Mouse (Mus musculus): Measurements from ENCODE around the gene Timd2. TPM values are rescaled to one million over a fixed set of nuclear protein-coding genes. Genes with fewer than 3 reads are reported as not detected.
A peak's percentile ranks its signal among the peaks of the same experiment; 100 is the strongest.
"Not testable (repeated sequence)": the region's sequence is repeated elsewhere in the genome, so short reads cannot be mapped to it uniquely, and the experiment has no call there.

Gene Timd2
- not detected in 2 replicates for polyA plus RNA-seq (2012; rRNA removed)

GRCm38 (mm10) chr11:46706664-46707356 is at the start of gene Timd2:
TSS of gene Timd2 (minus strand) at chr11:46707061.
- no peak for DNase-seq (ENCODE audit: extremely low spot score in 1 of 2, low spot score in 1 of 2)

GRCm38 (mm10) chr11:46755714-46756113 is 48.9 kb upstream of the Timd2 start:
- not testable (repeated sequence) for DNase-seq (ENCODE audit: extremely low spot score in 1 of 2, low spot score in 1 of 2)

DNA sequence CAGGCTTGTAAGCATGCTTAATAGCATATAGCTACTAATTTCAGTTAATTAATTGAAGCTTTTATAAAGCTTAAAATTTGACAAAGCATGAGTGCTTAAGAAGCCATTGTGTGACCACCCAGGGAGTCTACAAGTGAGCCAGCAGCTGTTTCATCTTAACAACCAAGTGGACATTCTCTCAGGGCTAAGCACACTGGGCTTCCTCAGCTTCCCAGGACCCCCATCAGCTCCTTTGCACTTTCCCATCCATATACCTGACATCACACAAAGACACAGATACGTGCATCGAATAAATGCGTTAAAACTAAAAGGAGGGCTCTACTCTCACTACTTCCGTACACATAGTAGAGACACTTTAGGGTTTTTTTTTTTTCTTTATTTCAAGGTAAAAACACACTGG is 47.8 kb upstream of the Timd2 start:
- no peak for DNase-seq (ENCODE audit: extremely low spot score in 1 of 2, low spot score in 1 of 2)

DNA sequence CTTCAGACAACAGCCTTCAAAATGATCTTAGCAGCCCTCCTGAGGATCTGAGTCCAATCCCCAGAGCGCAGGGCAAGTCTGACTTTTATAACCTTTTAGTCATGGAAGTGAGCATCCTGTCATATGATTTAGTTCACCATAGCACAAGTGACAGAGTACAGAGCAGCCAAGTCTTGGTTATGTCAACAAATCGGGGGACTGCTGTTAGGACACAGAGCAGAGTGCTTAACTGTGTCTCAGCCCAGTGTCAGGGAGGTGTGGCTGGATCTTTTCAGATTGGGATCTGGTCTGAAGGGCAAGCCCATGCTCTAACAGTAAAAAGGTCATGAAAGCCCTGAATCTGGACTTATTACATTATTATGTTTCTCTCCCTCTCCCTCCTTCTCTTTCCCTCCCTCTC is 46.8 kb upstream of the Timd2 start:
- DNase-seq (ENCODE audit: extremely low spot score in 1 of 2, low spot score in 1 of 2): no peak

- no peak for DNase-seq (ENCODE audit: extremely low spot score in 1 of 2, low spot score in 1 of 2)
These were observed 41.1 kb upstream of the Timd2 start for GRCm38 (mm10) chr11:46747996-46748395.

GRCm38 (mm10) chr11:46741716-46742115 is 34.9 kb upstream of the Timd2 start:
- DNase-seq (ENCODE audit: extremely low spot score in 1 of 2, low spot score in 1 of 2): no peak

DNA sequence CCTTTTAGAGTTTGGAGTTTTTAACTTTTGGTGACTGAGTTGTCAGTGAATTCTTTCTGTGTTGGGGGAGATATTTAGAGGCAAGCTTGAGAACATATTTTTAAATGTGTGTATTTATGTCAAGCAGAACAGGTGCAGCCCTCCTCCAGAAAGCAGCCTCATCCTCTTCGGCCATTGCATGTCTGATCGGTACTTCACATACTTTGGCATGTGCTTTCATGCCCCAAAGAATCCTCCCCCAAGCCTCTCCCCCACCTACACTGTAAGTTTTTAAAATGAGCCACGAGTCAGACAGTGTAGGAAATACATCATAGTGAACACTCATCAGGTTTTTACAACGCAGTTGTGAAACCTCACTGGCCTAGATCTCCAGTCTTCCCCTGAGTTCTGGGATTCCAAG is 34.0 kb upstream of the Timd2 start:
- DNase-seq (ENCODE audit: extremely low spot score in 1 of 2, low spot score in 1 of 2): no peak

GRCm38 (mm10) chr11:46739501-46739900 is 32.6 kb upstream of the Timd2 start:
- no peak for DNase-seq (ENCODE audit: extremely low spot score in 1 of 2, low spot score in 1 of 2)

DNA sequence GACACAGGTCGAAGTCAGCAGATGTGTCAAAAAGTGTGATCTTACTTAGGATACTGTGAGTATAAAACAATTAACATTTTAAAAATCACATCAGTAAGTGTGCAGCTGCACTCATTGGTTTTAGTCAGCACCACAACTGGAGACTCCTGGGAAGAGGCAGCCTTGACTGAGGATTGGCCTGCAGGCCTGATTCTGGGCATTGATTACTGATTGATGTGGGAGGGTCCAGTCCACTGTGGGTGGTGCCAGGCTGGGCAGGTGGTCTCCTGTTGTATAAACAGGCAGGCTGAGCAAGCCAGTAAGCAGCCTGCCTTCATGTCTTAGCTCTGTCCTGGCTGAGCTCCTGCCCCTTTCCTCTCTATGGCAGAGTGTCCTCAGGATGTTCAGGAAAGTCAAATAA is 28.2 kb upstream of the Timd2 start, which contains the start of gene Havcr1:
Havcr1 (plus strand) TSS at position 5 of the 400 bp plus-strand sequence.
- not testable (repeated sequence) for DNase-seq (ENCODE audit: extremely low spot score in 1 of 2, low spot score in 1 of 2)

DNA sequence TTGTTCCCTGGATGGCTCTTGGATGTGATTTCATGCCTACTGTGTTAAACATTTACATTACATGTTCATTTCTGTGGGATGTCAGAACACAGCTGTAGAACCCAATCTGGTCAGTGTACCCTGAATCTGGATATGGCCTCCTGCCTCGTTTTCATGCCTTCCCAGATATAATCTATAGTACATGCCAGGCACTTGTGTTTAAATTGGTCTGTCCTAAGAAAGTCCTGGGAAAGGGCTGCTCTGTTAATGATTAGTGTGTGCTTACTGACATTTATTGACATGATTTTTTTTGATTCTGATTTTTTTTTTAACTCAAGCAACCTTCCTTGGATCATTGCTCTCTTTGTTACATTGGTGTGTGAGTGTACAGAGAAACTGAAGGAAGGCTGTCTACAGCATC is 27.8 kb upstream of the Timd2 start:
- DNase-seq (ENCODE audit: extremely low spot score in 1 of 2, low spot score in 1 of 2): no peak

- peak in 1 of 2 experiments; percentile 50 for DNase-seq (ENCODE audit: extremely low spot score in 1 of 2, low spot score in 1 of 2)
These were observed 26.5 kb upstream of the Timd2 start for GRCm38 (mm10) chr11:46733242-46733789.

GRCm38 (mm10) chr11:46731541-46732070 is 24.7 kb upstream of the Timd2 start:
- DNase-seq (ENCODE audit: extremely low spot score in 1 of 2, low spot score in 1 of 2): no peak

DNA sequence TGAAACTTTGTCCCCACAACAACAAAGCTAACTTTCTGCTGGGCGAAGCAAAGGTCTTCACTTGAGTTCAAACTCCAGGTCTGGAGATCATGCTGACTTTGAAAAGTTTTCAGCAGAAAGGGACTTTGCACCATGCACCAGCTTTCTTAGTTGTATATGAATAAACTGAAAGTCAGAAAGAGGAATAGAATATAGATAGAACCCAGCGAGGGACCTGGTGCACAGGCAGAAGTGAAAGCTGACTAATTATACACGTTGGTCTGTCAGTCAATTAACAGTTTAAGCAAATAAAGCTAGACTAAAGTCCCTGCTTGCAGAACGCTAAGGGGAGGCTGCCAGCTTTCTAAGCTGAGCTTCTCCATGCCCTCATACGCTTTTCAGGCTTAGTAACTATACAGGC is 8.0 kb downstream of the Timd2 start:
- no peak for DNase-seq (ENCODE audit: extremely low spot score in 1 of 2, low spot score in 1 of 2)

DNA sequence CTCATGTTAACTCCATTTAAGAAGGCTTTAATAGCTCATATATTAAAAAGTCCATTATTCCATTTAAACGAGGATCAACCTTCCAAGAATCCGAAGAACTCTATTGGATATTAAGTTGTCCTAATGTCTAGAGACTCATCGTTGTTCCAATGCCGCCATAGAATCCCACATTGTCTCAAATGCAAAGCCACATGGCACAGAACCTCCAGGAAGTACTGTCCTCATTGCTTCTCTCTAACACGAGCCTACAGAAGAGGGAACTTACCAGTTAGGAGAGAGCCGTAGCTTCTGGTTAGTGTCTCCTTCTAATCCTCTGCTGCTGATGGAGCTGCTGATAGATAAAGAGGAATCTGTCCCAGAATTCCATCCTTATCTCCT is 8.6 kb downstream of the Timd2 start:
- no peak for DNase-seq (ENCODE audit: extremely low spot score in 1 of 2, low spot score in 1 of 2)

GRCm38 (mm10) chr11:46697433-46698277 is 9.2 kb downstream of the Timd2 start:
- no peak for DNase-seq (ENCODE audit: extremely low spot score in 1 of 2, low spot score in 1 of 2)

GRCm38 (mm10) chr11:46695849-46696248 is 11.0 kb downstream of the Timd2 start:
- not testable (repeated sequence) for DNase-seq (ENCODE audit: extremely low spot score in 1 of 2, low spot score in 1 of 2)

- no peak for DNase-seq (ENCODE audit: extremely low spot score in 1 of 2, low spot score in 1 of 2)
These were observed 16.7 kb downstream of the Timd2 start for GRCm38 (mm10) chr11:46690136-46690535.

GRCm38 (mm10) chr11:46683723-46684122 is 23.1 kb downstream of the Timd2 start:
- no peak for DNase-seq (ENCODE audit: extremely low spot score in 1 of 2, low spot score in 1 of 2)

DNA sequence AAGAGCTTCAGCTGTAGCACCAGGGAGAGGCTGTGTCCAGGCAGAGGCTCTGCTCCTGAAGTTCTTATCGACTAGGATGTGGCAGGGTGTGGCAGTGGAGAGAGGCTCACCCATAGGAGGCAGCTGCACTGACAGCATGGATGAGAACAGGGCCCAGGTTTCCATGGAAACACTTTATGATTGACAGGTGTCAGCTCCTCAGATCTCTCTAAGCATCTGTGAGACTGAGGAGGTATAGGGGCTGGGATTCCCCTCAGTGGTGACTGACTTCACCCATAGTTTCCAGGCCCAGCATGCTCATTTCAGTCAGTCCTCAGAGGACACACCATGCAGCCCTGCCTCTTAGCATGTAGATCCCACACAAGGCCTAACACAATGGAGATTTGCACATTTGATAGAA is 24.0 kb downstream of the Timd2 start:
- no peak for DNase-seq (ENCODE audit: extremely low spot score in 1 of 2, low spot score in 1 of 2)

DNA sequence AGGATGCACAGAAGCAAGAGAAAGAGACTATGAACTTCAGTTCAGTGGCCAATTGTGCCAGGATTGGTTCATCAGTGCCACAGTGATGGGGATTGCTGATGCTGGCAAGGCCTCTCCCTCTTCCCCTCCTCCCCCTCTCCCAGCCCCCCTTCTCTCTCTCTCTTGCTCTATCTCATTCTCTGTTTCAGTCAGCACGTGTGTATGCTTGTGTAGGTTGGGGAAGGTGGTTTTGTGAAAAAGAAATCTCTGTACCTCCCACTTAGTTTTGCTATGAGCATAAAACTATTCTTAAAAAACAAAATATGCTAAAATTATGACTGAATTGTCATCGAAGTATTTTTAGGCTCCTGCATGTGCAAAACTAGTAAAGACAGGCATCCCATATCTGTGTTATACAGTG is 38.9 kb downstream of the Timd2 start:
- no peak for DNase-seq (ENCODE audit: extremely low spot score in 1 of 2, low spot score in 1 of 2)

- peak in 1 of 2 experiments; percentile 31 for DNase-seq (ENCODE audit: extremely low spot score in 1 of 2, low spot score in 1 of 2)
These were observed 39.8 kb downstream of the Timd2 start for GRCm38 (mm10) chr11:46667105-46667504.

Measured in frontal cortex, adult 2 months (tissue).